Mouse (Mus musculus): Measurements from ENCODE around the gene Aloxe3.

Gene Aloxe3

GRCm38 (mm10) chr11:69125041-69125851, 450 bp upstream of the Aloxe3 start:
- DNase-seq = peak; percentile 82

GRCm38 (mm10) chr11:69125919-69126705, 416 bp downstream of the Aloxe3 start:
- peak; percentile 45 for DNase-seq

- DNase-seq = no peak
Observed at GRCm38 (mm10) chr11:69126706-69127095, 1.0 kb downstream of the Aloxe3 start.

GRCm38 (mm10) chr11:69128426-69129122, 2.9 kb downstream of the Aloxe3 start:
- DNase-seq = no peak

GRCm38 (mm10) chr11:69133566-69133922, 7.8 kb downstream of the Aloxe3 start:
- no peak for DNase-seq

GRCm38 (mm10) chr11:69133923-69134621, 8.4 kb downstream of the Aloxe3 start:
- DNase-seq = peak; percentile 92

GRCm38 (mm10) chr11:69134622-69134968, 8.9 kb downstream of the Aloxe3 start:
- no peak for DNase-seq

GRCm38 (mm10) chr11:69135361-69135760, 9.7 kb downstream of the Aloxe3 start:
- no peak for DNase-seq

- no peak for DNase-seq
Observed at GRCm38 (mm10) chr11:69147546-69147945, 21.9 kb downstream of the Aloxe3 start.

GRCm38 (mm10) chr11:69148451-69148960, 22.8 kb downstream of the Aloxe3 start:
- no peak for DNase-seq

- DNase-seq = no peak
Observed at GRCm38 (mm10) chr11:69149728-69150127, 24.0 kb downstream of the Aloxe3 start.

GRCm38 (mm10) chr11:69150444-69150843, 24.7 kb downstream of the Aloxe3 start:
- DNase-seq = no peak

- DNase-seq = no peak
Observed at GRCm38 (mm10) chr11:69151004-69151403, 25.3 kb downstream of the Aloxe3 start.

GRCm38 (mm10) chr11:69153831-69154230, 28.1 kb downstream of the Aloxe3 start:
- no peak for DNase-seq

- no peak for DNase-seq
Observed at GRCm38 (mm10) chr11:69155351-69155750, 29.7 kb downstream of the Aloxe3 start.

GRCm38 (mm10) chr11:69156800-69157199, 31.1 kb downstream of the Aloxe3 start, which contains the start of gene Alox12b:
Alox12b (plus strand) TSS chr11:69156989.
- no peak for DNase-seq

- peak; percentile 41 for DNase-seq
Observed at GRCm38 (mm10) chr11:69169313-69169712, 43.6 kb downstream of the Aloxe3 start.

GRCm38 (mm10) chr11:69171626-69172025, 45.9 kb downstream of the Aloxe3 start:
- DNase-seq = no peak

GRCm38 (mm10) chr11:69172606-69173005, 46.9 kb downstream of the Aloxe3 start:
- DNase-seq = no peak

GRCm38 (mm10) chr11:69174722-69175121, 49.0 kb downstream of the Aloxe3 start:
- DNase-seq = no peak

GRCm38 (mm10) chr11:69178525-69178924, 52.8 kb downstream of the Aloxe3 start:
- no peak for DNase-seq

- no peak for DNase-seq
Observed at GRCm38 (mm10) chr11:69179512-69179911, 53.8 kb downstream of the Aloxe3 start.

- no peak for DNase-seq
Observed at GRCm38 (mm10) chr11:69180120-69180519, 54.4 kb downstream of the Aloxe3 start.

All from layer of hippocampus, adult 9-11 months (tissue).